Mouse (Mus musculus): Measurements from ENCODE around the gene Larp1. TPM values are rescaled to one million over a fixed set of nuclear protein-coding genes. Genes with fewer than 3 reads are reported as not detected.
A peak's percentile ranks its signal among the peaks of the same experiment; 100 is the strongest.

The Larp1 gene
- polyA plus RNA-seq, 1 experiment from 2014 or later = 19.5 TPM

- Histone ChIP-seq H3K27me3 (ENCODE audit: control insufficient read depth, insufficient read depth, low read length) (no peaks in the 10 kb centered on the region), H3K9me3 (replicated peaks; ENCODE audit: control insufficient read depth, low read length) (no peaks in the 10 kb centered on the region), H3K4me2 (peak overlapping the region; percentile 43), H3K4me3 (ENCODE audit: low read depth, low read length) (no peak overlapping the region), H3K9ac (ENCODE audit: low read depth, low read length) (0 out of 2 replicates have a peak overlapping the region, but pooled peaks have one; percentile 31), H3K36me3 (ENCODE audit: control insufficient read depth, insufficient read depth, low read length) (no peaks in the 10 kb centered on the region), H3K27ac (ENCODE audit: low read depth, low read length) (peak overlapping the region; percentile 70), H3K4me1 (ENCODE audit: control insufficient read depth, insufficient read depth, low read length) (peaks cover 58% of the 10 kb centered on the region)
- ATAC-seq (replicated peaks; ENCODE audit: insufficient number of reproducible peaks, low FRiP score, low TSS enrichment) = no peak
- WGBS (ENCODE audit: insufficient replicate concordance) = 35% methylated on average over 1 of the region's 1 CpGs
These were observed 8.6 kb downstream of the Larp1 start for GRCm38 (mm10) chr11:58017422-58017821.

- Histone ChIP-seq H3K36me3 (ENCODE audit: control insufficient read depth, insufficient read depth, low read length) (no peaks in the 10 kb centered on the region), H3K4me1 (ENCODE audit: control insufficient read depth, insufficient read depth, low read length) (peaks cover 58% of the 10 kb centered on the region), H3K27me3 (ENCODE audit: control insufficient read depth, insufficient read depth, low read length) (no peaks in the 10 kb centered on the region), H3K27ac (ENCODE audit: low read depth, low read length) (no peak overlapping the region), H3K9me3 (replicated peaks; ENCODE audit: control insufficient read depth, low read length) (no peaks in the 10 kb centered on the region), H3K4me2 (no peak overlapping the region), H3K9ac (ENCODE audit: low read depth, low read length) (no peak overlapping the region; the same call in 1 of the 2 replicates), H3K4me3 (ENCODE audit: low read depth, low read length) (no peak overlapping the region)
- WGBS (ENCODE audit: insufficient replicate concordance) = 33% methylated on average over 2 of the region's 2 CpGs
- no peak for ATAC-seq (replicated peaks; ENCODE audit: insufficient number of reproducible peaks, low FRiP score, low TSS enrichment)
These were observed 9.4 kb downstream of the Larp1 start for GRCm38 (mm10) chr11:58018287-58018686.

- no peaks in the 10 kb centered on the region for H3K27me3 ChIP-seq (ENCODE audit: control insufficient read depth, insufficient read depth, low read length)
- WGBS (ENCODE audit: insufficient replicate concordance) = 76% methylated on average over 4 of the region's 4 CpGs
- H3K36me3 ChIP-seq (ENCODE audit: control insufficient read depth, insufficient read depth, low read length) = no peaks in the 10 kb centered on the region
- no peak overlapping the region for H3K4me2 ChIP-seq
- H3K9ac ChIP-seq (ENCODE audit: low read depth, low read length) = no peak overlapping the region; the same call in 1 of the 2 replicates
- no peak for ATAC-seq (replicated peaks; ENCODE audit: insufficient number of reproducible peaks, low FRiP score, low TSS enrichment)
- no peak overlapping the region for H3K4me3 ChIP-seq (ENCODE audit: low read depth, low read length)
- no peaks in the 10 kb centered on the region for H3K9me3 ChIP-seq (replicated peaks; ENCODE audit: control insufficient read depth, low read length)
- H3K27ac ChIP-seq (ENCODE audit: low read depth, low read length) = no peak overlapping the region
- H3K4me1 ChIP-seq (ENCODE audit: control insufficient read depth, insufficient read depth, low read length) = peaks cover 58% of the 10 kb centered on the region
These were observed 9.8 kb downstream of the Larp1 start for GRCm38 (mm10) chr11:58018701-58019100.

GRCm38 (mm10) chr11:58021095-58021494 lies 12.2 kb downstream of the Larp1 start:
- Histone ChIP-seq H3K36me3 (ENCODE audit: control insufficient read depth, insufficient read depth, low read length) (no peaks in the 10 kb centered on the region), H3K9me3 (replicated peaks; ENCODE audit: control insufficient read depth, low read length) (no peaks in the 10 kb centered on the region), H3K4me2 (peak overlapping the region; percentile 36), H3K27me3 (ENCODE audit: control insufficient read depth, insufficient read depth, low read length) (no peaks in the 10 kb centered on the region), H3K9ac (ENCODE audit: low read depth, low read length) (no peak overlapping the region), H3K4me1 (ENCODE audit: control insufficient read depth, insufficient read depth, low read length) (peaks cover 60% of the 10 kb centered on the region), H3K4me3 (ENCODE audit: low read depth, low read length) (no peak overlapping the region), H3K27ac (ENCODE audit: low read depth, low read length) (peak overlapping the region; percentile 57)
- 40% methylated on average over 1 of the region's 1 CpGs for WGBS (ENCODE audit: insufficient replicate concordance)
- ATAC-seq (replicated peaks; ENCODE audit: insufficient number of reproducible peaks, low FRiP score, low TSS enrichment) = no peak

- Histone ChIP-seq H3K36me3 (ENCODE audit: control insufficient read depth, insufficient read depth, low read length) (no peaks in the 10 kb centered on the region), H3K9me3 (replicated peaks; ENCODE audit: control insufficient read depth, low read length) (no peaks in the 10 kb centered on the region), H3K4me3 (ENCODE audit: low read depth, low read length) (no peak overlapping the region), H3K4me2 (no peak overlapping the region; the same call in 1 of the 2 replicates), H3K9ac (ENCODE audit: low read depth, low read length) (0 out of 2 replicates have a peak overlapping the region, but pooled peaks have one; percentile 7), H3K4me1 (ENCODE audit: control insufficient read depth, insufficient read depth, low read length) (peaks cover 58% of the 10 kb centered on the region), H3K27me3 (ENCODE audit: control insufficient read depth, insufficient read depth, low read length) (no peaks in the 10 kb centered on the region), H3K27ac (ENCODE audit: low read depth, low read length) (0 out of 2 replicates have a peak overlapping the region, but pooled peaks have one; percentile 57)
- ATAC-seq (replicated peaks; ENCODE audit: insufficient number of reproducible peaks, low FRiP score, low TSS enrichment) = no peak
- WGBS (ENCODE audit: insufficient replicate concordance) = 11% methylated on average over 2 of the region's 2 CpGs
These were observed 12.8 kb downstream of the Larp1 start for GRCm38 (mm10) chr11:58021618-58022017.

- ATAC-seq (replicated peaks; ENCODE audit: insufficient number of reproducible peaks, low FRiP score, low TSS enrichment) = no peak
- Histone ChIP-seq H3K4me3 (ENCODE audit: low read depth, low read length) (no peak overlapping the region), H3K27ac (ENCODE audit: low read depth, low read length) (no peak overlapping the region), H3K9ac (ENCODE audit: low read depth, low read length) (no peak overlapping the region), H3K9me3 (replicated peaks; ENCODE audit: control insufficient read depth, low read length) (no peaks in the 10 kb centered on the region), H3K4me1 (ENCODE audit: control insufficient read depth, insufficient read depth, low read length) (peaks cover 36% of the 10 kb centered on the region), H3K4me2 (no peak overlapping the region), H3K36me3 (ENCODE audit: control insufficient read depth, insufficient read depth, low read length) (no peaks in the 10 kb centered on the region), H3K27me3 (ENCODE audit: control insufficient read depth, insufficient read depth, low read length) (no peaks in the 10 kb centered on the region)
- WGBS (ENCODE audit: insufficient replicate concordance) = 64% methylated on average over 1 of the region's 1 CpGs
These were observed 15.4 kb downstream of the Larp1 start for GRCm38 (mm10) chr11:58024271-58024670.

- WGBS (ENCODE audit: insufficient replicate concordance) = 58% methylated on average over 2 of the region's 2 CpGs
- no peaks in the 10 kb centered on the region for H3K9me3 ChIP-seq (replicated peaks; ENCODE audit: control insufficient read depth, low read length)
- H3K27ac ChIP-seq (ENCODE audit: low read depth, low read length) = no peak overlapping the region
- H3K36me3 ChIP-seq (ENCODE audit: control insufficient read depth, insufficient read depth, low read length) = no peaks in the 10 kb centered on the region
- H3K4me2 ChIP-seq = no peak overlapping the region
- no peak for ATAC-seq (replicated peaks; ENCODE audit: insufficient number of reproducible peaks, low FRiP score, low TSS enrichment)
- H3K9ac ChIP-seq (ENCODE audit: low read depth, low read length) = no peak overlapping the region
- peaks cover 33% of the 10 kb centered on the region for H3K4me1 ChIP-seq (ENCODE audit: control insufficient read depth, insufficient read depth, low read length)
- no peak overlapping the region for H3K4me3 ChIP-seq (ENCODE audit: low read depth, low read length)
- H3K27me3 ChIP-seq (ENCODE audit: control insufficient read depth, insufficient read depth, low read length) = no peaks in the 10 kb centered on the region
These were observed 15.8 kb downstream of the Larp1 start for GRCm38 (mm10) chr11:58024671-58025070.

- WGBS (ENCODE audit: insufficient replicate concordance) = 80% methylated on average over 4 of the region's 4 CpGs
- H3K27ac ChIP-seq (ENCODE audit: low read depth, low read length) = no peak overlapping the region
These were observed 17.0 kb downstream of the Larp1 start for GRCm38 (mm10) chr11:58025881-58026280.

GRCm38 (mm10) chr11:58026337-58026736 lies 17.5 kb downstream of the Larp1 start:
- Histone ChIP-seq H3K9me3 (replicated peaks; ENCODE audit: control insufficient read depth, low read length) (no peaks in the 10 kb centered on the region), H3K4me3 (ENCODE audit: low read depth, low read length) (no peak overlapping the region), H3K4me1 (ENCODE audit: control insufficient read depth, insufficient read depth, low read length) (peaks cover 35% of the 10 kb centered on the region), H3K4me2 (no peak overlapping the region), H3K9ac (ENCODE audit: low read depth, low read length) (no peak overlapping the region), H3K36me3 (ENCODE audit: control insufficient read depth, insufficient read depth, low read length) (no peaks in the 10 kb centered on the region), H3K27ac (ENCODE audit: low read depth, low read length) (no peak overlapping the region), H3K27me3 (ENCODE audit: control insufficient read depth, insufficient read depth, low read length) (no peaks in the 10 kb centered on the region)
- no peak for ATAC-seq (replicated peaks; ENCODE audit: insufficient number of reproducible peaks, low FRiP score, low TSS enrichment)
- WGBS (ENCODE audit: insufficient replicate concordance) = 48% methylated on average over 3 of the region's 3 CpGs

More at GRCm38 (mm10) chr11:58025881-58026280, 17.0 kb downstream of the Larp1 start:
- Histone ChIP-seq H3K4me2 (no peak overlapping the region), H3K36me3 (ENCODE audit: control insufficient read depth, insufficient read depth, low read length) (no peaks in the 10 kb centered on the region), H3K9me3 (replicated peaks; ENCODE audit: control insufficient read depth, low read length) (no peaks in the 10 kb centered on the region), H3K27me3 (ENCODE audit: control insufficient read depth, insufficient read depth, low read length) (no peaks in the 10 kb centered on the region), H3K4me3 (ENCODE audit: low read depth, low read length) (no peak overlapping the region), H3K4me1 (ENCODE audit: control insufficient read depth, insufficient read depth, low read length) (peaks cover 37% of the 10 kb centered on the region), H3K9ac (ENCODE audit: low read depth, low read length) (no peak overlapping the region)
- ATAC-seq (replicated peaks; ENCODE audit: insufficient number of reproducible peaks, low FRiP score, low TSS enrichment) = no peak
